Comparison of ENCODE assay signal across 24 mouse cellular contexts in genomic region chr15:31661802-31662201, GRCm38 (mm10).
A peak's percentile ranks its signal among the peaks of the same experiment; 100 is the strongest.
DNase-seq lines count a peak whose midpoint lies in the region; ATAC-seq and TF ChIP-seq lines count a peak whose summit lies in the region.
"Had no signal": no experiment of that assay in that cellular context is flagged by ENCODE, and none has a peak within 500 bp of the region (broad histone marks: within the 10 kb centered on the region; RNA-seq: fewer than 3 reads in every experiment).

No protein-coding gene starts in this region.

- peaks cover 2% of the 10 kb centered on the region; the same call in 1 of the 2 replicates for H3K4me1 ChIP-seq in forebrain, embryonic 16.5 days (replicated peaks; ENCODE audit: control insufficient read depth, insufficient read depth, low read length)
- H3K4me1 ChIP-seq: neural tube, embryonic 12.5 days; stomach, embryonic 15.5 days had no signal

- no peaks in the 10 kb centered on the region for H3K36me3 ChIP-seq in forebrain, embryonic 16.5 days (ENCODE audit: control insufficient read depth, insufficient read depth)
- H3K36me3 ChIP-seq: limb, embryonic 10.5 days; neural tube, embryonic 12.5 days; stomach, embryonic 15.5 days had no signal

- ATAC-seq in forebrain, embryonic 16.5 days: peak; percentile 82
- ATAC-seq: activated CD4-positive, CD25-positive, alpha-beta regulatory T cell, adult 4 months; liver, postnatal 0 days had no signal

- no peak for TF ChIP-seq CTCF in gastrocnemius, adult 2 months (IDR thresholded peaks at IDR 0.05)

- H3K27me3 ChIP-seq in forebrain, embryonic 16.5 days (replicated peaks; ENCODE audit: control insufficient read depth, insufficient read depth, low read length): no peaks in the 10 kb centered on the region
- H3K27me3 ChIP-seq: neural tube, embryonic 12.5 days; stomach, embryonic 15.5 days had no signal

- intact Hi-C loops in left cerebral cortex, postnatal 4 days (cut with DNase I): no loop called here
- intact Hi-C loops in left cerebral cortex, postnatal 36 days (cut with DNase I): no loop called here
- intact Hi-C loops in gastrocnemius, adult 2 months (cut with DNase I): no loop called here

- no peak overlapping the region for H3K4me3 ChIP-seq in forebrain, embryonic 16.5 days (replicated peaks; ENCODE audit: low read length)
- H3K4me3 ChIP-seq in gastrocnemius, adult 2 months: no peak overlapping the region
- H3K4me3 ChIP-seq: limb, embryonic 10.5 days; neural tube, embryonic 12.5 days; stomach, embryonic 15.5 days had no signal

- no peak overlapping the region for H3K27ac ChIP-seq in forebrain, embryonic 16.5 days (ENCODE audit: low read length)
- H3K27ac ChIP-seq in gastrocnemius, adult 2 months: no peak overlapping the region
- H3K27ac ChIP-seq: kidney, postnatal 0 days; limb, embryonic 10.5 days; neural tube, embryonic 12.5 days; stomach, embryonic 15.5 days had no signal

- peak; percentile 37 to 58 for DNase-seq in cerebellum, postnatal 10 days
- DNase-seq in cerebellum, postnatal 4 days (ENCODE audit: low spot score in 2 of 2): no peak
- peak; percentile 34 for DNase-seq in left cerebral cortex, postnatal 4 days
- no peak for DNase-seq in left cerebral cortex, postnatal 36 days (ENCODE audit: low spot score in 2 of 2)
- DNase-seq in retina, postnatal 7 days (ENCODE audit: low read depth, low spot score): peak; percentile 6
- DNase-seq in kidney, adult 9 months: no peak
- no peak for DNase-seq in gastrocnemius, adult 2 months
- DNase-seq: adrenal gland, postnatal 36 days; cerebellum, adult 9-10 months; embryo, embryonic 11 days; heart, postnatal 10 days; kidney, adult 11 months; liver, postnatal 0 days; lung, postnatal 10 days; right cerebral cortex, postnatal 14 days; thymus, adult 18-20 months had no signal

- H3K4me2 ChIP-seq in forebrain, embryonic 16.5 days (ENCODE audit: low read length): no peak overlapping the region
- H3K4me2 ChIP-seq: heart, embryonic 11.5 days; hindbrain, embryonic 14.5 days; neural tube, embryonic 12.5 days; stomach, embryonic 15.5 days had no signal

- no peaks in the 10 kb centered on the region for H3K9me3 ChIP-seq in forebrain, embryonic 16.5 days (ENCODE audit: control insufficient read depth, low read length)
- H3K9me3 ChIP-seq: limb, embryonic 10.5 days; neural tube, embryonic 12.5 days; stomach, embryonic 15.5 days had no signal

- no peak overlapping the region for H3K9ac ChIP-seq in forebrain, embryonic 16.5 days (replicated peaks; ENCODE audit: low read depth, low read length)
- H3K9ac ChIP-seq: hindbrain, embryonic 14.5 days; liver, postnatal 0 days; neural tube, embryonic 12.5 days; stomach, embryonic 15.5 days had no signal

- 9% methylated on average over 4 of the region's 4 CpGs for WGBS in forebrain, embryonic 16.5 days

Comparison
In these comparisons a context has a peak if more than half of its experiments do, and no peak if none do; other contexts are left out.
1. DNase-seq: peak in cerebellum, postnatal 10 days (2 of 2), left cerebral cortex, postnatal 4 days (single experiment) and retina, postnatal 7 days (single experiment); none in cerebellum, postnatal 4 days (0 of 2), left cerebral cortex, postnatal 36 days (0 of 2), kidney, adult 9 months (single experiment) and gastrocnemius, adult 2 months (single experiment).